Mouse (Mus musculus): ENCODE measurements around the gene Wnt10b. TPM values are rescaled to one million over a fixed set of nuclear protein-coding genes. Genes with fewer than 3 reads are reported as not detected.

The Wnt10b gene
- polyA plus RNA-seq, 1 experiment from 2014 or later: 0.19 TPM

GRCm38 (mm10) chr15:98722854-98723253, 55.1 kb downstream of the Wnt10b start:
- no peaks in the 10 kb centered on the region for H3K36me3 ChIP-seq (ENCODE audit: control insufficient read depth, insufficient read depth, low read length)
- H3K4me3 ChIP-seq (ENCODE audit: low read depth, low read length): no peak overlapping the region
- no peak overlapping the region for H3K9ac ChIP-seq (replicated peaks; ENCODE audit: low read depth, low read length)
- no peaks in the 10 kb centered on the region for H3K9me3 ChIP-seq (ENCODE audit: control insufficient read depth, low read length)
- 72% methylated on average over 14 of the region's 14 CpGs for WGBS
- peaks cover 2% of the 10 kb centered on the region; the same call in 1 of the 2 replicates for H3K27me3 ChIP-seq (ENCODE audit: control insufficient read depth, insufficient read depth, low read length)
- H3K27ac ChIP-seq (ENCODE audit: low read depth, low read length): no peak overlapping the region
- ATAC-seq (ENCODE audit: low read depth): no peak
- peaks cover 7% of the 10 kb centered on the region; the same call in 1 of the 2 replicates for H3K4me1 ChIP-seq (ENCODE audit: control insufficient read depth, insufficient read depth, low read length)
- H3K4me2 ChIP-seq (ENCODE audit: low read depth, low read length): no peak overlapping the region

GRCm38 (mm10) chr15:98722191-98722590, 55.8 kb downstream of the Wnt10b start:
- Histone ChIP-seq H3K4me1 (ENCODE audit: control insufficient read depth, insufficient read depth, low read length) (peaks cover under 1% of the 10 kb centered on the region; the same call in 1 of the 2 replicates), H3K9ac (replicated peaks; ENCODE audit: low read depth, low read length) (no peak overlapping the region), H3K27ac (ENCODE audit: low read depth, low read length) (no peak overlapping the region), H3K4me2 (ENCODE audit: low read depth, low read length) (no peak overlapping the region), H3K9me3 (ENCODE audit: control insufficient read depth, low read length) (no peaks in the 10 kb centered on the region), H3K4me3 (ENCODE audit: low read depth, low read length) (no peak overlapping the region), H3K27me3 (ENCODE audit: control insufficient read depth, insufficient read depth, low read length) (peaks cover 2% of the 10 kb centered on the region; the same call in 1 of the 2 replicates), H3K36me3 (ENCODE audit: control insufficient read depth, insufficient read depth, low read length) (no peaks in the 10 kb centered on the region)
- WGBS: 79% methylated on average over 8 of the region's 8 CpGs
- ATAC-seq (ENCODE audit: low read depth): no peak

Other genes with a start within 250 kb of the Wnt10b start
- 99.6 and 105 TPM in 2 replicates for gene Kansl2, start 243.9 kb downstream of the Wnt10b start, polyA plus RNA-seq (2014; fragmentation: Nextera tagmentation; extraction: Ambion mirVana)
- gene Ccnt1, start 207.2 kb downstream of the Wnt10b start, polyA plus RNA-seq (2014; fragmentation: Nextera tagmentation; extraction: Ambion mirVana): 70.7 and 72.0 TPM in 2 replicates
- gene 4930415O20Rik, start 207.1 kb downstream of the Wnt10b start, polyA plus RNA-seq (2014; fragmentation: Nextera tagmentation; extraction: Ambion mirVana): 0.40 TPM in 1 of 2 replicates, not detected in the other
- 10.2 and 11.6 TPM in 2 replicates for gene Adcy6, start 168.1 kb downstream of the Wnt10b start, polyA plus RNA-seq (2014; fragmentation: Nextera tagmentation; extraction: Ambion mirVana)
- 84.9 and 101 TPM in 2 replicates for gene Cacnb3, start 147.3 kb downstream of the Wnt10b start, polyA plus RNA-seq (2014; fragmentation: Nextera tagmentation; extraction: Ambion mirVana)
- 17.9 and 24.9 TPM in 2 replicates for gene Ddx23, start 115.3 kb downstream of the Wnt10b start, polyA plus RNA-seq (2014; fragmentation: Nextera tagmentation; extraction: Ambion mirVana)
- 4.7 and 7.3 TPM in 2 replicates for gene Rnd1, start 100.7 kb downstream of the Wnt10b start, polyA plus RNA-seq (2014; fragmentation: Nextera tagmentation; extraction: Ambion mirVana)
- 5.2 and 6.0 TPM in 2 replicates for gene Ccdc65, start 69.9 kb downstream of the Wnt10b start, polyA plus RNA-seq (2014; fragmentation: Nextera tagmentation; extraction: Ambion mirVana)
- gene Fkbp11, start 50.0 kb downstream of the Wnt10b start, polyA plus RNA-seq (2014; fragmentation: Nextera tagmentation; extraction: Ambion mirVana): 3.6 and 7.1 TPM in 2 replicates
- 66.3 and 77.2 TPM in 2 replicates for gene Arf3, start 14.9 kb downstream of the Wnt10b start, polyA plus RNA-seq (2014; fragmentation: Nextera tagmentation; extraction: Ambion mirVana)
- 1.9 and 3.9 TPM in 2 replicates for gene Wnt1, start 11.7 kb upstream of the Wnt10b start, polyA plus RNA-seq (2014; fragmentation: Nextera tagmentation; extraction: Ambion mirVana)
- 0.44 and 0.54 TPM in 2 replicates for gene Ddn, start 31.3 kb upstream of the Wnt10b start, polyA plus RNA-seq (2014; fragmentation: Nextera tagmentation; extraction: Ambion mirVana)
- 57.7 and 61.6 TPM in 2 replicates for gene Prkag1, start 53.4 kb upstream of the Wnt10b start, polyA plus RNA-seq (2014; fragmentation: Nextera tagmentation; extraction: Ambion mirVana)
- 14.4 and 16.8 TPM in 2 replicates for gene Kmt2d, start 93.1 kb upstream of the Wnt10b start, polyA plus RNA-seq (2014; fragmentation: Nextera tagmentation; extraction: Ambion mirVana)
- gene Rhebl1, start 116.4 kb upstream of the Wnt10b start, polyA plus RNA-seq (2014; fragmentation: Nextera tagmentation; extraction: Ambion mirVana): 19.9 and 21.3 TPM in 2 replicates
- gene Dhh, start 120.4 kb upstream of the Wnt10b start, polyA plus RNA-seq (2014; fragmentation: Nextera tagmentation; extraction: Ambion mirVana): 0.32 and 2.0 TPM in 2 replicates
- 7.3 and 10.5 TPM in 2 replicates for gene Lmbr1l, start 140.1 kb upstream of the Wnt10b start, polyA plus RNA-seq (2014; fragmentation: Nextera tagmentation; extraction: Ambion mirVana)
- 1,186 and 1,301 TPM in 2 replicates for gene Tuba1b, start 156.4 kb upstream of the Wnt10b start, polyA plus RNA-seq (2014; fragmentation: Nextera tagmentation; extraction: Ambion mirVana)
- not detected in 2 replicates for gene Gm49450, start 175.4 kb upstream of the Wnt10b start, polyA plus RNA-seq (2014; fragmentation: Nextera tagmentation; extraction: Ambion mirVana)
- gene Tuba1a, start 175.6 kb upstream of the Wnt10b start, polyA plus RNA-seq (2014; fragmentation: Nextera tagmentation; extraction: Ambion mirVana): 13,706 and 14,496 TPM in 2 replicates

Measured in neural tube, embryonic 14.5 days (tissue).